8 mouse cellular contexts compared by ENCODE assay signal in genomic region chr11:94491035-94491748, GRCm38 (mm10). TPM values are rescaled to one million over a fixed set of nuclear protein-coding genes. Genes with fewer than 3 reads are reported as not detected.
DNase-seq lines count a peak whose midpoint lies in the region; ATAC-seq lines count a peak whose summit lies in the region.

No protein-coding gene starts in this region.

- peak overlapping the region; percentile 61 for H3K9ac ChIP-seq in hindbrain, embryonic 11.5 days (ENCODE audit: low read depth, low read length)
- H3K9ac ChIP-seq in limb, embryonic 15.5 days: peak overlapping the region; percentile 51
- H3K9ac ChIP-seq in neural tube, embryonic 14.5 days (replicated peaks; ENCODE audit: low read depth, low read length): peak overlapping the region; percentile 65

- 6% methylated on average over 51 of the region's 55 CpGs for WGBS in hindbrain, embryonic 11.5 days
- WGBS in limb, embryonic 15.5 days: 7% methylated on average over 53 of the region's 55 CpGs
- 5% methylated on average over 55 of the region's 55 CpGs for WGBS in neural tube, embryonic 14.5 days

- peak overlapping the region; percentile 41 for H3K4me3 ChIP-seq in hindbrain, embryonic 11.5 days (ENCODE audit: low read depth, low read length)
- H3K4me3 ChIP-seq in limb, embryonic 15.5 days: peak overlapping the region; percentile 52
- H3K4me3 ChIP-seq in neural tube, embryonic 14.5 days (ENCODE audit: low read depth, low read length): peak overlapping the region; percentile 44

- H3K27ac ChIP-seq in hindbrain, embryonic 11.5 days (ENCODE audit: low read depth, low read length): no peak overlapping the region
- no peak overlapping the region for H3K27ac ChIP-seq in limb, embryonic 15.5 days
- 0 out of 2 replicates have a peak overlapping the region, but pooled peaks have one; percentile 11 for H3K27ac ChIP-seq in neural tube, embryonic 14.5 days (ENCODE audit: low read depth, low read length)

- H3K27me3 ChIP-seq in hindbrain, embryonic 11.5 days (ENCODE audit: control insufficient read depth, insufficient read depth, low read length): peaks cover 18% of the 10 kb centered on the region
- H3K27me3 ChIP-seq in limb, embryonic 15.5 days: no peaks in the 10 kb centered on the region
- 0 out of 2 replicates have a peak, but pooled peaks cover 2% of the 10 kb centered on the region for H3K27me3 ChIP-seq in neural tube, embryonic 14.5 days (ENCODE audit: control insufficient read depth, insufficient read depth, low read length)

- peak overlapping the region; percentile 68 for H3K4me2 ChIP-seq in hindbrain, embryonic 11.5 days (replicated peaks; ENCODE audit: low read depth, low read length)
- peak overlapping the region; percentile 86 for H3K4me2 ChIP-seq in limb, embryonic 15.5 days
- H3K4me2 ChIP-seq in neural tube, embryonic 14.5 days (ENCODE audit: low read depth, low read length): peak overlapping the region; percentile 78

- H3K4me1 ChIP-seq in hindbrain, embryonic 11.5 days (replicated peaks; ENCODE audit: control insufficient read depth, insufficient read depth, low read length): no peaks in the 10 kb centered on the region
- peaks cover 22% of the 10 kb centered on the region for H3K4me1 ChIP-seq in limb, embryonic 15.5 days
- no peaks in the 10 kb centered on the region for H3K4me1 ChIP-seq in neural tube, embryonic 14.5 days (ENCODE audit: control insufficient read depth, insufficient read depth, low read length)

- no peaks in the 10 kb centered on the region for H3K9me3 ChIP-seq in hindbrain, embryonic 11.5 days (ENCODE audit: control insufficient read depth, low read length)
- no peaks in the 10 kb centered on the region for H3K9me3 ChIP-seq in limb, embryonic 15.5 days
- H3K9me3 ChIP-seq in neural tube, embryonic 14.5 days (ENCODE audit: control insufficient read depth, low read length): no peaks in the 10 kb centered on the region

- no peaks in the 10 kb centered on the region for H3K36me3 ChIP-seq in hindbrain, embryonic 11.5 days (ENCODE audit: control insufficient read depth, insufficient read depth, low read length)
- no peaks in the 10 kb centered on the region for H3K36me3 ChIP-seq in limb, embryonic 15.5 days
- no peaks in the 10 kb centered on the region for H3K36me3 ChIP-seq in neural tube, embryonic 14.5 days (ENCODE audit: control insufficient read depth, insufficient read depth, low read length)

- ATAC-seq in hindbrain, embryonic 11.5 days (ENCODE audit: low FRiP score): peak; percentile 44; the same call in 1 of the 2 replicates
- no peak for ATAC-seq in limb, embryonic 15.5 days (ENCODE audit: insufficient number of reproducible peaks, low FRiP score, low TSS enrichment, low read depth)
- peak; percentile 76 for ATAC-seq in neural tube, embryonic 14.5 days (ENCODE audit: low read depth)
- ATAC-seq in activated CD4-positive, CD25-positive, alpha-beta regulatory T cell, adult 4 months: no peak

- peak; percentile 67 for DNase-seq in adrenal gland, postnatal 10 days
- no peak for DNase-seq in adrenal gland, adult 8-10 months
- DNase-seq in right cerebral cortex, postnatal 10 days (ENCODE audit: low spot score in 2 of 2): peak; percentile 75 to 82
- no peak for DNase-seq in right cerebral cortex, postnatal 36 days (ENCODE audit: low spot score in 2 of 2)
- peak; percentile 74 for DNase-seq in hindbrain, embryonic 11.5 days (ENCODE audit: low spot score)

RNA-seq across cellular contexts. Expression of gene Spata20, which starts 5.2 kb away (rescaled TPM):
- total RNA-seq in adrenal gland, postnatal 10 days (2021): not detected
- total RNA-seq in adrenal gland, adult 8-10 months (2022): not detected
- polyA plus RNA-seq in hindbrain, embryonic 11.5 days (2014; fragmentation: Nextera tagmentation; extraction: Ambion mirVana): not detected in 2 replicates
- 0.27 TPM in 2 replicates for polyA plus RNA-seq in limb, embryonic 15.5 days (2015; fragmentation: Nextera tagmentation; extraction: Ambion mirVana)
- polyA plus RNA-seq in neural tube, embryonic 14.5 days (2014; fragmentation: Nextera tagmentation; extraction: Ambion mirVana): 0.09 and 0.26 TPM in 2 replicates
- not detected for polyA plus RNA-seq in activated CD4-positive, CD25-positive, alpha-beta regulatory T cell, adult 4 months (2017; shearing (Covaris generic))

RNA-seq across cellular contexts. Expression of gene Epn3, which starts 8.6 kb away (rescaled TPM):
- total RNA-seq in adrenal gland, postnatal 10 days (2021): 10 to 100 TPM in 1 of 2 experiments, 1 to 10 TPM in 1; 7.0 to 10.2 TPM
- 10 to 100 TPM; 45.0 to 65.6 (median 56.0) TPM for total RNA-seq in adrenal gland, adult 8-10 months (2022)
- polyA plus RNA-seq in hindbrain, embryonic 11.5 days (2014; fragmentation: Nextera tagmentation; extraction: Ambion mirVana): 0.80 and 1.3 TPM in 2 replicates
- polyA plus RNA-seq in limb, embryonic 15.5 days (2015; fragmentation: Nextera tagmentation; extraction: Ambion mirVana): 10.3 and 11.1 TPM in 2 replicates
- polyA plus RNA-seq in neural tube, embryonic 14.5 days (2014; fragmentation: Nextera tagmentation; extraction: Ambion mirVana): 0.68 and 0.82 TPM in 2 replicates
- polyA plus RNA-seq in activated CD4-positive, CD25-positive, alpha-beta regulatory T cell, adult 4 months (2017; shearing (Covaris generic)): not detected

RNA-seq across cellular contexts. Expression of gene Cacna1g, which starts 17.2 kb away (rescaled TPM):
- 1 to 10 TPM; 2.1 to 2.8 TPM for total RNA-seq in adrenal gland, postnatal 10 days (2021)
- total RNA-seq in adrenal gland, adult 8-10 months (2022): under 1 TPM; 0.14 to 0.73 (median 0.21) TPM
- polyA plus RNA-seq in hindbrain, embryonic 11.5 days (2014; fragmentation: Nextera tagmentation; extraction: Ambion mirVana): 10.9 and 19.3 TPM in 2 replicates
- polyA plus RNA-seq in limb, embryonic 15.5 days (2015; fragmentation: Nextera tagmentation; extraction: Ambion mirVana): 27.7 and 30.8 TPM in 2 replicates
- 14.3 and 22.5 TPM in 2 replicates for polyA plus RNA-seq in neural tube, embryonic 14.5 days (2014; fragmentation: Nextera tagmentation; extraction: Ambion mirVana)
- not detected for polyA plus RNA-seq in activated CD4-positive, CD25-positive, alpha-beta regulatory T cell, adult 4 months (2017; shearing (Covaris generic))

RNA-seq across cellular contexts. Expression of gene Mycbpap, which starts 30.4 kb away (rescaled TPM):
- total RNA-seq in adrenal gland, postnatal 10 days (2021): 1 to 10 TPM; 3.3 to 4.8 TPM
- 10 to 100 TPM; 10.3 to 17.9 (median 13.4) TPM for total RNA-seq in adrenal gland, adult 8-10 months (2022)
- polyA plus RNA-seq in hindbrain, embryonic 11.5 days (2014; fragmentation: Nextera tagmentation; extraction: Ambion mirVana): 2.1 and 3.3 TPM in 2 replicates
- polyA plus RNA-seq in limb, embryonic 15.5 days (2015; fragmentation: Nextera tagmentation; extraction: Ambion mirVana): 1.5 and 1.6 TPM in 2 replicates
- polyA plus RNA-seq in neural tube, embryonic 14.5 days (2014; fragmentation: Nextera tagmentation; extraction: Ambion mirVana): 1.7 and 2.0 TPM in 2 replicates
- not detected for polyA plus RNA-seq in activated CD4-positive, CD25-positive, alpha-beta regulatory T cell, adult 4 months (2017; shearing (Covaris generic))

RNA-seq across cellular contexts. Expression of gene Rsad1, which starts 57.9 kb away (rescaled TPM):
- total RNA-seq in adrenal gland, postnatal 10 days (2021): 10 to 100 TPM in 1 of 2 experiments, 1 to 10 TPM in 1; 8.3 to 10.1 TPM
- total RNA-seq in adrenal gland, adult 8-10 months (2022): 10 to 100 TPM; 15.3 to 35.4 (median 25.1) TPM
- polyA plus RNA-seq in hindbrain, embryonic 11.5 days (2014; fragmentation: Nextera tagmentation; extraction: Ambion mirVana): 3.4 TPM in 2 replicates
- polyA plus RNA-seq in limb, embryonic 15.5 days (2015; fragmentation: Nextera tagmentation; extraction: Ambion mirVana): 3.6 and 3.7 TPM in 2 replicates
- 5.2 and 12.3 TPM in 2 replicates for polyA plus RNA-seq in neural tube, embryonic 14.5 days (2014; fragmentation: Nextera tagmentation; extraction: Ambion mirVana)
- polyA plus RNA-seq in activated CD4-positive, CD25-positive, alpha-beta regulatory T cell, adult 4 months (2017; shearing (Covaris generic)): 1 to 10 TPM in 1 of 2 experiments, under 1 TPM in 1; 0.90 to 1.4 TPM

Comparison
In these comparisons a context has a peak if more than half of its experiments do, and no peak if none do; other contexts are left out.
1. DNase-seq: peak in adrenal gland, postnatal 10 days (single experiment), right cerebral cortex, postnatal 10 days (2 of 2) and hindbrain, embryonic 11.5 days (single experiment); none in adrenal gland, adult 8-10 months (single experiment) and right cerebral cortex, postnatal 36 days (0 of 2).
2. ATAC-seq: peak in hindbrain, embryonic 11.5 days (single experiment) and neural tube, embryonic 14.5 days (single experiment); none in limb, embryonic 15.5 days (single experiment) and activated CD4-positive, CD25-positive, alpha-beta regulatory T cell, adult 4 months (single experiment).
3. RNA of gene Cacna1g, which starts 17.2 kb away (polyA plus RNA-seq): 27.7 to 30.8 TPM in limb, embryonic 15.5 days, 14.3 to 22.5 TPM in neural tube, embryonic 14.5 days and 10.9 to 19.3 TPM in hindbrain, embryonic 11.5 days; not detected in activated CD4-positive, CD25-positive, alpha-beta regulatory T cell, adult 4 months; every median in the first group is over 10 times any median in the second.
4. Peak in every context shown above with its lines, with median percentiles within 50 percentile points of each other: H3K4me2 ChIP-seq, H3K4me3 ChIP-seq and H3K9ac ChIP-seq.